Mouse (Mus musculus) embryonic facial prominence, embryonic 15.5 days (tissue): ENCODE results near the gene Grik4. TPM values are rescaled to one million over a fixed set of nuclear protein-coding genes. Genes with fewer than 3 reads are reported as not detected.

Experiments
- ATAC-seq: fragments of 200-750 bp; cut with Nextera tagmentation; 2 replicates; pipeline ENCODE4 v1.8.0; 2017; ENCODE audit warnings: low read depth, moderate TSS enrichment; ENCODE audit not compliant: insufficient number of reproducible peaks, low FRiP score, low TSS enrichment
- H3K27ac ChIP-seq: fragments of 300-500 bp; sonication (generic); replicated peaks from 2 replicates; pipeline ENCODE4 v1.5.1; 2015; ENCODE audit warnings: mild to moderate bottlenecking, inconsistent platforms
- H3K27me3 ChIP-seq: fragments of 300-500 bp; sonication (generic); 2 replicates; pipeline ENCODE4 v1.6.1; 2015; ENCODE audit warnings: inconsistent platforms
- H3K36me3 ChIP-seq: fragments of 300-500 bp; sonication (generic); 2 replicates; pipeline ENCODE4 v1.6.1; 2015; ENCODE audit warnings: mild to moderate bottlenecking, inconsistent platforms
- H3K4me1 ChIP-seq: fragments of 300-500 bp; sonication (generic); 2 replicates; pipeline ENCODE4 v1.6.1; 2015; ENCODE audit warnings: inconsistent platforms
- H3K4me2 ChIP-seq: fragments of 300-500 bp; sonication (generic); replicated peaks from 2 replicates; pipeline ENCODE4 v1.6.1; 2015; ENCODE audit warnings: mild to moderate bottlenecking, inconsistent platforms
- H3K4me3 ChIP-seq: fragments of 300-500 bp; sonication (generic); replicated peaks from 2 replicates; pipeline ENCODE4 v1.5.1; 2015; ENCODE audit warnings: mild to moderate bottlenecking, inconsistent platforms
- H3K9ac ChIP-seq: fragments of 300-500 bp; sonication (generic); 2 replicates; pipeline ENCODE4 v1.6.1; 2015; ENCODE audit warnings: inconsistent platforms
- H3K9me3 ChIP-seq: fragments of 300-500 bp; sonication (generic); replicated peaks from 2 replicates; pipeline ENCODE4 v1.6.1; 2016; ENCODE audit warnings: inconsistent platforms
- WGBS: fragments of 180-500 bp; shearing (Covaris S2); methylation state at CpG from one replicate; pipeline ENCODE4 v1.1.7; 2015; 5-methylcytosine and 5-hydroxymethylcytosine counted together
- polyA plus RNA-seq: library from polyadenylated mRNA; unstranded; fragments of >200 nt; fragmentation: Nextera tagmentation; extraction: Ambion mirVana; gene quantifications from 2 replicates; pipeline ENCODE4 v1.2.1, GENCODE M21; 2015

The Grik4 gene
- polyA plus RNA-seq, 1 experiment from 2014 or later, result 2.0 TPM

DNA sequence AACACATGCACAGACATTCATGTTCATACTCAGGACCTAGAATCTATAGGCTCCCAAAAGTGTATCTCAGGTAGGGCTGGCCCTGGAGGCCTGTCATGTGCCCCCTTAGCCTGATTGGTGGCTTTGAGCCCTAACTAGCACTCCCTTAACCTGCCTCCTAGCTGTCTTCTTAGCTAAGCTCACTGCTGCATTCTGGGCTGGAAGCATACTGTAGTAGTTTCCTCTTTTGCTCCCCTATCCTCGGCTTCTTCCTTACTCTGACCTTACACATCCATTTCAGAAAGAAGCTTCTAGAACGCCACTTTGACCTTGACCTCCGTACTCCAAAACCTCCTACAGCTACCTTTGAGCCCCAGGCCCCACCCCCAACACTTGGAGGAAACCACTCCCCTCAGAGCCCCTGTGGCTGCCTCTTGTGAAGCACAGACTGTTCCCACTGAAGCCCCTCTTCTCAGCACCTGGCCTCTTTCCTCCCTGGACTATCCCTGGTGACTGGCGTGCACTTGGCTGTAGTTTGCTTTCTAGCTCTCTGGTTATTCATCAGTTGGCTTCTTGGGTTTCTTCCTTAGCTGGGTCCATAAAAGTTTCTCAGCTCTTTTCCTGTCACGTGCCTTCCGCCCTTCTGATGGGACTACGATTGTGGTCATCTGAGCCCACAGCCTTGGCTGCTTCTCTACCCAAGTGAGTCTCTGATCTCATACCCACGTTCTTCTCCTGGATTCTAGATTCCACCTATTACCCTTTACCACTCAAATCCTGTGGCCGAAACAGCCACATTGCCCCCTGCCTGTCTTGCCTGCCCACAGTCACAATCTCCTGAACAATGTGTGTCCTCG lies 84.1 kb downstream of the Grik4 start:
- H3K9me3 ChIP-seq, result no peaks in the 10 kb centered on the region

GRCm38 (mm10) chr9:42858998-42859690 lies 85.1 kb downstream of the Grik4 start:
- Histone ChIP-seq H3K4me1 (peaks cover 15% of the 10 kb centered on the region), H3K4me2 (no peak overlapping the region), H3K27me3 (peaks cover 2% of the 10 kb centered on the region; the same call in 1 of the 2 replicates), H3K36me3 (no peaks in the 10 kb centered on the region), H3K4me3 (no peak overlapping the region), H3K9ac (no peak overlapping the region), H3K27ac (no peak overlapping the region), H3K9me3 (no peaks in the 10 kb centered on the region)
- ATAC-seq, result no peak
- 72% methylated on average over 4 of the region's 4 CpGs for WGBS

More for the DNA sequence above, 84.1 kb downstream of the Grik4 start:
- no peak overlapping the region for H3K27ac ChIP-seq
- ATAC-seq, result no peak
- 79% methylated on average over 10 of the region's 10 CpGs for WGBS
- H3K4me1 ChIP-seq, result peaks cover 22% of the 10 kb centered on the region
- H3K4me3 ChIP-seq, result no peak overlapping the region
- no peaks in the 10 kb centered on the region for H3K36me3 ChIP-seq
- peaks cover 2% of the 10 kb centered on the region; the same call in 1 of the 2 replicates for H3K27me3 ChIP-seq
- no peak overlapping the region for H3K9ac ChIP-seq
- H3K4me2 ChIP-seq, result no peak overlapping the region

GRCm38 (mm10) chr9:42858576-42858975 lies 85.7 kb downstream of the Grik4 start:
- H3K27ac ChIP-seq, result no peak overlapping the region
- H3K9ac ChIP-seq, result no peak overlapping the region
- no peak overlapping the region for H3K4me3 ChIP-seq
- H3K4me2 ChIP-seq, result no peak overlapping the region
- no peak for ATAC-seq
- peaks cover 2% of the 10 kb centered on the region; the same call in 1 of the 2 replicates for H3K27me3 ChIP-seq
- 56% methylated on average over 3 of the region's 3 CpGs for WGBS
- H3K4me1 ChIP-seq, result peaks cover 15% of the 10 kb centered on the region
- H3K36me3 ChIP-seq, result no peaks in the 10 kb centered on the region
- H3K9me3 ChIP-seq, result no peaks in the 10 kb centered on the region

DNA sequence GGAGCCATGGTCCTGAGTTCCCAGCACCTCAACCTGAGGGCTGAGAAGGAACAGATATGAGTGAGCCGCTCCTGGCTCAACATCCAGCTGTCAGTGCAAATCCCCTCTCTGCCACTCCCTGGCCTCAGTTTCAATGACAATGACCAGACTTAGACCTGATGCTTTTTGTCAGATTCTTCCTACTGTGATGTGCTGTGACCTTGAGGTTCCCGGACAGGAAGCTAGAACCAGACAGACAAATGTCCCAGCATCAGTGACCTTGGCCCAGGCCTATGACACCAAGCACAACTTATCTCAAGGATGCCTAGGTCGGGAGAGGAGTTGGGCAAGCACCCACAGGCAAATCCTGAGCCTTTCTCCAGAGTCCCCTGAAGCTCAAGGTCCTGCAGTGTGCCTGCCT lies 86.5 kb downstream of the Grik4 start:
- H3K36me3 ChIP-seq, result no peaks in the 10 kb centered on the region
- H3K4me2 ChIP-seq, result no peak overlapping the region
- H3K4me1 ChIP-seq, result peaks cover 15% of the 10 kb centered on the region
- WGBS, result 77% methylated on average over 3 of the region's 3 CpGs
- ATAC-seq, result no peak
- no peak overlapping the region for H3K9ac ChIP-seq
- no peaks in the 10 kb centered on the region for H3K9me3 ChIP-seq
- no peak overlapping the region for H3K27ac ChIP-seq
- H3K4me3 ChIP-seq, result no peak overlapping the region
- H3K27me3 ChIP-seq, result peaks cover 2% of the 10 kb centered on the region; the same call in 1 of the 2 replicates

DNA sequence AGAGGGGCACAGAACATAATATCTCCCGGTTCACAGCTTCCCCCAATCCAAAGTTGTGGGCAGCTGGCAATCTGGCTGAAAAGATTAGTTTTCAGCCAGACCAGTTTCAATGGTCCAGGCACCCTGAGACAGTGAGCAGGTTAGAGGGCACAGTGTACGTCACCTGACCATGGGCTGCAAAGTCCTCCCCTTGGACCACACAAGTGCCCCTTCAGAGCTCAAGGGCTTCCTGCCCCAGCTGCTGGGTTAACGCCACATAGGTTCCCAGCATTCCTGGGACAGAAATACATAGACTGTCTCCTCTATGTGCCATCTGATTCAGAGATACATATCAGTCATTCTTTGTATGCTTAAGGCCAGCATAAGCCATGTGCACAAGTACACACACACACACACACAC lies 91.2 kb downstream of the Grik4 start:
- Histone ChIP-seq H3K9me3 (no peaks in the 10 kb centered on the region), H3K36me3 (no peaks in the 10 kb centered on the region), H3K9ac (no peak overlapping the region), H3K4me3 (no peak overlapping the region), H3K27me3 (no peaks in the 10 kb centered on the region), H3K4me2 (no peak overlapping the region), H3K4me1 (no peaks in the 10 kb centered on the region), H3K27ac (no peak overlapping the region)
- 75% methylated on average over 3 of the region's 3 CpGs for WGBS
- ATAC-seq, result no peak

GRCm38 (mm10) chr9:42850063-42850462 lies 94.2 kb downstream of the Grik4 start:
- no peak overlapping the region for H3K9ac ChIP-seq
- H3K27me3 ChIP-seq, result no peaks in the 10 kb centered on the region
- H3K4me3 ChIP-seq, result no peak overlapping the region
- WGBS, result 87% methylated on average over 6 of the region's 6 CpGs
- ATAC-seq, result no peak
- peaks cover 9% of the 10 kb centered on the region; the same call in 1 of the 2 replicates for H3K4me1 ChIP-seq
- H3K9me3 ChIP-seq, result no peaks in the 10 kb centered on the region
- no peaks in the 10 kb centered on the region for H3K36me3 ChIP-seq
- no peak overlapping the region for H3K27ac ChIP-seq
- no peak overlapping the region for H3K4me2 ChIP-seq

DNA sequence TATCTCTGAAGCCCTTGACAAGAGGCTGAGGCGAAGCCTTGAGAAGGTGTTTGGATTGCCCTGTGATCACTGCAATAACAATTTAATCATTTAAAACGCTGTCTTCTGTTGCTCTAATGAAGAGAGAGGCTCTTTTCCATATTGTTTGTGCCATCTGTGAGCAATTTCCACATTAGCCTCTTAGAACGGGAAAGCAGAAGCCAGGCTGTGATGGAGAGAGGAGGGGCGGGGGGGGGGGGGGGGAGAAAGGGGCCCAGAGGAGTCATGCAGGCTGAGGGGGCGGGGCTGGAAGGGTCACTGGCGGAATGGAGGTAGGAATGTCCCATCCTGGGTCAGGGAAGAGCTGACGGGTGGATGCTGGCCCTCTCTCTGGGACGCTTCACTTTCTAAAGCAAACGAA lies 96.2 kb downstream of the Grik4 start:
- Histone ChIP-seq H3K27me3 (no peaks in the 10 kb centered on the region), H3K27ac (no peak overlapping the region), H3K4me1 (peaks cover 9% of the 10 kb centered on the region; the same call in 1 of the 2 replicates), H3K4me2 (no peak overlapping the region), H3K9me3 (no peaks in the 10 kb centered on the region), H3K9ac (no peak overlapping the region), H3K36me3 (no peaks in the 10 kb centered on the region), H3K4me3 (no peak overlapping the region)
- 27% methylated on average over 9 of the region's 9 CpGs for WGBS
- ATAC-seq, result no peak

DNA sequence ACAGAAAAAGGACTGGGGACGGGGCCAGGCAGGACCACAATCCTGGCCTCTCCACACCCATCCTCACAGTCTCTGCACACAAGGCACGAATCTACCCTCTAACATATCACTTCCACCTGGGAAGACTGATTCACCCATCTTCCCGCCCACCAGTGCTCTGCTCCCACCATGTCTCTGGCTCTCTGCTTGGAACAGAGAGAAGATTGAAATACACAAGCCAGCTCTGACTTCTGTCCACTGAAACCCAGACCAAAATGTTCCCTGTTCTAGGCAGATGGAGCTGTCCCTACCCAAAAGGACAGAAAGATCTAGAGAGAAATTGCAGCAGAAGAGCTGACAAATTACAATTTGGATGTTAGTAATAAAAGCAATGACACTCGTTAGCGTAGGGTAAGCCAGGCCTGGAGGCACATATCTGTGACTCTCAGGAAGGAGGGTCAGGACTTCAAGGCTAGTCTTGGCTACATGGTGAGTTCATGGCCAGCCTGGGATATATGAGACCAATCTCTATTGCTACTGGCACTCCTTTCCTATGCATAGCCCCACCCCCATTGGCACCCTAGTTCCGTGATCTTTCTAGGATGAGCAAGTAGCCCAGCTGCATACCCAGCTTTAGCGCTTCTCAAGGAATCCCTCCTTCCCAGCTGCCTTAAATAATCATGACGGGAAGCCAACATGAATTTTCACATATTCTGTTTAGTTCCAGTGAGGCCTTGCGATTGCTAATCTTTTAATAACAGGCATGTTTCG lies 97.4 kb downstream of the Grik4 start:
- H3K4me3 ChIP-seq, result no peak overlapping the region
- no peaks in the 10 kb centered on the region for H3K9me3 ChIP-seq
- H3K27me3 ChIP-seq, result no peaks in the 10 kb centered on the region
- no peak overlapping the region for H3K9ac ChIP-seq
- no peak overlapping the region for H3K4me2 ChIP-seq
- WGBS, result 52% methylated on average over 10 of the region's 10 CpGs
- no peaks in the 10 kb centered on the region for H3K36me3 ChIP-seq
- peaks cover 9% of the 10 kb centered on the region; the same call in 1 of the 2 replicates for H3K4me1 ChIP-seq
- H3K27ac ChIP-seq, result 0 out of 2 replicates have a peak overlapping the region, but pooled peaks have one; percentile 17
- no peak for ATAC-seq

DNA sequence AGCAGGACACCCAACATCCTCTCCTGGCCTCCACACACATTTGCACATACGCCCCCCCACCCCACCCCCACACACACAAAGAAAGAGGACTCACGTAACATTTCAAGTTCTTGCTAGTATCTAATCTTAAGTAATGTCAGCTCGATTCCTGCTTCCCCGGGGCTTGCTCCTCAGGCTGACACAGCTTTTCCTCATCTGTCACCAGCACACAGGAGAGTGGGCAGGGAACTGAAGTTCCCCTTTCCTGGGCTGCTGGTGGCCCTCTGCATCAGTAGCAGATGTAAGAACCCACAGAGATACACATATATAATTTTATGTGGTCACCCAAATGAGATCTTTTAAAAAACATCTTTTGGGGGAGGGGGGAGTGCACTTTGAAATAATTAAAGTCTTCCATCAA lies 98.2 kb downstream of the Grik4 start:
- Histone ChIP-seq H3K9me3 (no peaks in the 10 kb centered on the region), H3K4me2 (no peak overlapping the region), H3K4me1 (peaks cover 9% of the 10 kb centered on the region; the same call in 1 of the 2 replicates), H3K9ac (no peak overlapping the region), H3K4me3 (no peak overlapping the region), H3K27me3 (no peaks in the 10 kb centered on the region), H3K27ac (no peak overlapping the region), H3K36me3 (no peaks in the 10 kb centered on the region)
- WGBS, result 49% methylated on average over 4 of the region's 4 CpGs
- no peak for ATAC-seq

DNA sequence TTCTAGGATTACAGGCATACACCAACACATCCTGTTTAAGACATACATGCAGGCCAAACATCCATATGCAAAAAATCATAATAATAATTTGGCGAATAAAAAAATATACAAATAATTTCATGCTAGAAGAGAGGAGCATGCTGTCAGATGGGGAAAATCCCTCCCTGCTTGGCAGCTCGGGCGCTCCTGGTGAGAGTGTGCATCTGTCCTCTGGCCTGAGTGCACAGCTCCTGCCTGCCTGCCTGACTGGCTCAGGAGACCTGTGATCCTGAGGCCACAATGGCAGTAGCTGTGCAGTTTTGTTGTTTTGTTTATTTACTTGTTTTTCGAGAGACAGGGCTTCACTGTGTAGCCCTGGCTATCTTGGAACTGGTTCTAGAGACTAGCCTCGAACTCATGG lies 100.0 kb downstream of the Grik4 start:
- WGBS, result 87% methylated on average over 5 of the region's 5 CpGs

GRCm38 (mm10) chr9:42838299-42838698 lies 106.0 kb downstream of the Grik4 start:
- no peaks in the 10 kb centered on the region for H3K9me3 ChIP-seq
- H3K27ac ChIP-seq, result no peak overlapping the region
- no peaks in the 10 kb centered on the region for H3K27me3 ChIP-seq
- H3K4me3 ChIP-seq, result no peak overlapping the region
- ATAC-seq, result no peak
- H3K4me2 ChIP-seq, result no peak overlapping the region
- H3K9ac ChIP-seq, result no peak overlapping the region
- WGBS, result 71% methylated on average over 5 of the region's 5 CpGs
- H3K4me1 ChIP-seq, result no peaks in the 10 kb centered on the region
- no peaks in the 10 kb centered on the region for H3K36me3 ChIP-seq

More for the DNA sequence above, 100.0 kb downstream of the Grik4 start:
- Histone ChIP-seq H3K9me3 (no peaks in the 10 kb centered on the region), H3K4me2 (no peak overlapping the region), H3K4me3 (no peak overlapping the region), H3K27me3 (no peaks in the 10 kb centered on the region), H3K27ac (no peak overlapping the region), H3K4me1 (peaks cover 9% of the 10 kb centered on the region; the same call in 1 of the 2 replicates), H3K36me3 (no peaks in the 10 kb centered on the region), H3K9ac (no peak overlapping the region)
- no peak for ATAC-seq
